Mouse (Mus musculus) cerebellum, adult 2 months (tissue): ENCODE measurements around the gene Efhd2. TPM values are rescaled to one million over a fixed set of nuclear protein-coding genes. Genes with fewer than 3 reads are reported as not detected.

Source experiments
- DNase-seq, 2 experiments: peaks; one replicate each; pipeline ENCODE4 v3.0.0; 2021
- H3K27ac ChIP-seq: fragments of 200-500 bp; 2 replicates; pipeline ENCODE4 v1.5.1; 2012; ENCODE audit warnings: low read length, control low read depth, inconsistent platforms; ENCODE audit not compliant: insufficient read depth
- H3K27me3 ChIP-seq: fragments of 200-500 bp; 2 replicates; pipeline ENCODE4 v1.6.1; 2012; ENCODE audit warnings: inconsistent platforms, mild to moderate bottlenecking, low read length, moderate library complexity; ENCODE audit not compliant: control insufficient read depth, insufficient read depth
- H3K4me1 ChIP-seq: fragments of 200-500 bp; 2 replicates; pipeline ENCODE4 v1.6.1; 2011; ENCODE audit warnings: low read length; ENCODE audit not compliant: control insufficient read depth, insufficient read depth
- H3K4me3 ChIP-seq: fragments of 200-500 bp; replicated peaks from 2 replicates; pipeline ENCODE3; 2011; ENCODE audit warnings: mild to moderate bottlenecking, low read depth, low read length, control low read depth; ENCODE audit not compliant: insufficient read depth
- CTCF ChIP-seq: fragments of 200-500 bp; IDR thresholded peaks from 2 replicates; pipeline ENCODE4 v1.5.1; 2011; ENCODE audit warnings: low read depth, mild to moderate bottlenecking, control low read depth, low read length, moderate library complexity, borderline replicate concordance; ENCODE audit not compliant: insufficient read depth
- POLR2A ChIP-seq: fragments of 200-500 bp; IDR thresholded peaks from 2 replicates; pipeline ENCODE4 v1.6.1; 2011; ENCODE audit warnings: low read length, control low read depth, borderline replicate concordance; ENCODE audit not compliant: insufficient read depth
- WGBS: fragments of 180-500 bp; shearing (Covaris S2); methylation state at CpG from one replicate; pipeline ENCODE4 v1.1.7; 2018; 5-methylcytosine and 5-hydroxymethylcytosine counted together
- polyA plus RNA-seq: library from polyadenylated mRNA; depleted of rRNA; stranded (reverse); fragments of >200 nt; gene quantifications from 2 replicates; pipeline ENCODE4 v1.2.3, GENCODE M21; 2012

Efhd2 gene
- polyA plus RNA-seq, 1 experiment, result 152 TPM

GRCm38 (mm10) chr4:141853437-141853836, 21.3 kb downstream of the Efhd2 start:
- DNase-seq, result peak; percentile 51 to 58
- Histone ChIP-seq H3K4me1 (0 out of 2 replicates have a peak, but pooled peaks cover 3% of the 10 kb centered on the region), H3K27ac (no peak overlapping the region), H3K4me3 (no peak overlapping the region), H3K27me3 (no peaks in the 10 kb centered on the region)
- 45% methylated on average over 9 of the region's 9 CpGs for WGBS
- TF ChIP-seq POLR2A (no peak), CTCF (peak; percentile 77)

GRCm38 (mm10) chr4:141845999-141846398, 28.7 kb downstream of the Efhd2 start, which contains the start of gene Ctrc:
TSS of gene Ctrc (minus strand) at chr4:141846359.
- Histone ChIP-seq H3K4me1 (no peaks in the 10 kb centered on the region), H3K27me3 (no peaks in the 10 kb centered on the region), H3K4me3 (no peak within 1 kb of the TSS), H3K27ac (no peak within 1 kb of the TSS)
- 84% methylated on average over 6 of the region's 6 CpGs for WGBS
- TF ChIP-seq CTCF (no peak), POLR2A (no peak)
- DNase-seq, result no peak

- H3K4me1 ChIP-seq, result no peaks in the 10 kb centered on the region
- H3K4me3 ChIP-seq, result no peak overlapping the region
- H3K27ac ChIP-seq, result no peak overlapping the region
- no peak for DNase-seq
- no peaks in the 10 kb centered on the region for H3K27me3 ChIP-seq
- no peak for TF ChIP-seq POLR2A
- no peak for TF ChIP-seq CTCF
- WGBS, result 58% methylated on average over 5 of the region's 5 CpGs
Measured at GRCm38 (mm10) chr4:141834536-141835095, 40.1 kb downstream of the Efhd2 start.

- H3K4me3 ChIP-seq, result no peak overlapping the region
- no peak overlapping the region for H3K27ac ChIP-seq
- 43% methylated on average over 1 of the region's 1 CpGs for WGBS
- DNase-seq, result no peak
- TF ChIP-seq CTCF (no peak), POLR2A (no peak)
- H3K4me1 ChIP-seq, result no peaks in the 10 kb centered on the region
- no peaks in the 10 kb centered on the region for H3K27me3 ChIP-seq
Measured at GRCm38 (mm10) chr4:141833911-141834310, 40.8 kb downstream of the Efhd2 start.

GRCm38 (mm10) chr4:141831361-141831760, 43.4 kb downstream of the Efhd2 start:
- 73% methylated on average over 7 of the region's 7 CpGs for WGBS
- no peak for DNase-seq
- Histone ChIP-seq H3K27me3 (no peaks in the 10 kb centered on the region), H3K27ac (no peak overlapping the region), H3K4me3 (no peak overlapping the region), H3K4me1 (no peaks in the 10 kb centered on the region)
- TF ChIP-seq POLR2A (no peak), CTCF (no peak)

- Histone ChIP-seq H3K4me1 (no peaks in the 10 kb centered on the region), H3K27ac (no peak overlapping the region), H3K4me3 (no peak overlapping the region), H3K27me3 (no peaks in the 10 kb centered on the region)
- 56% methylated on average over 11 of the region's 11 CpGs for WGBS
- no peak for DNase-seq
- no peak for TF ChIP-seq CTCF
- no peak for TF ChIP-seq POLR2A
Measured at GRCm38 (mm10) chr4:141830381-141830780, 44.3 kb downstream of the Efhd2 start.

GRCm38 (mm10) chr4:141828177-141828576, 46.5 kb downstream of the Efhd2 start:
- 66% methylated on average over 4 of the region's 4 CpGs for WGBS
- DNase-seq, result peak in 1 of 2 experiments; percentile 16
- no peaks in the 10 kb centered on the region for H3K4me1 ChIP-seq
- H3K27me3 ChIP-seq, result no peaks in the 10 kb centered on the region
- TF ChIP-seq CTCF (no peak), POLR2A (no peak)
- no peak overlapping the region for H3K4me3 ChIP-seq
- H3K27ac ChIP-seq, result no peak overlapping the region

GRCm38 (mm10) chr4:141827401-141827800, 47.3 kb downstream of the Efhd2 start:
- Histone ChIP-seq H3K4me1 (no peaks in the 10 kb centered on the region), H3K4me3 (no peak overlapping the region), H3K27me3 (no peaks in the 10 kb centered on the region), H3K27ac (no peak overlapping the region)
- DNase-seq, result no peak
- TF ChIP-seq CTCF, result no peak
- no peak for TF ChIP-seq POLR2A
- WGBS, result 77% methylated on average over 2 of the region's 2 CpGs

- H3K27me3 ChIP-seq, result no peaks in the 10 kb centered on the region
- H3K4me3 ChIP-seq, result no peak within 1 kb of the TSS
- H3K4me1 ChIP-seq, result no peaks in the 10 kb centered on the region
- TF ChIP-seq CTCF (no peak), POLR2A (no peak)
- WGBS, result 64% methylated on average over 5 of the region's 5 CpGs
- H3K27ac ChIP-seq, result no peak within 1 kb of the TSS
- no peak for DNase-seq
Measured at GRCm38 (mm10) chr4:141826060-141826459, 48.7 kb downstream of the Efhd2 start, which contains the start of gene Cela2a. TSS of gene Cela2a (minus strand) at chr4:141826160.
